Mouse (Mus musculus) kidney, adult 2 months (tissue): Measurements from ENCODE around the gene Chaf1a.

Source experiments
- CTCF ChIP-seq: fragments of 200-500 bp; conservative IDR thresholded peaks from 2 replicates; pipeline ENCODE4 v1.5.1; 2011; ENCODE audit warnings: low read depth, mild to moderate bottlenecking, control low read depth, low read length, moderate library complexity, mixed read lengths; ENCODE audit not compliant: insufficient read depth, insufficient read length
- POLR2A ChIP-seq: fragments of 200-500 bp; IDR thresholded peaks from one replicate; pipeline ENCODE4 v1.6.1; 2011; ENCODE audit warnings: low read depth, low read length, control low read depth

DNA sequence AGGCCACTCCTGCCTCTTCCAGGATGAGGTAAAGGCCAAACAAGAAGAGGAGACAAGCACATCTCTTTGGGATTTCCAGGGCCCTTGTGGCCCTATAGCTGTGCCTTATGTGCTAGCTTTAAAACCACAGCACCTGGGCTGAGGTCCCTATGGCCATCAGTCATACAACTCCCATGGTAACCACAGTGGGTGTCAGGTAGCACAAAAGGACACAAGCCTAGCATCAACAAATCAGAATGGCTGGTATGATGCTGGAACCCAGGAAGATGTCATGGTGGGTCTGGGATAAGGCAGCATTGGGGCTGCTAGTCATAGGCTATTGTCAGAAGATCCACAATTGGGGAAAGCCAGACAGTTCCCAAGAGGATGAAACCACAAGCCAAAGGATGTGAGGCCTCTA is 30.9 kb downstream of the Chaf1a start:
- no peak for TF ChIP-seq POLR2A
- TF ChIP-seq CTCF, result no peak
